Mouse (Mus musculus): Measurements from ENCODE around the gene Zfp335. TPM values are rescaled to one million over a fixed set of nuclear protein-coding genes. Genes with fewer than 3 reads are reported as not detected.
A peak's percentile ranks its signal among the peaks of the same experiment; 100 is the strongest.
"Not testable (repeated sequence)": the region's sequence is repeated elsewhere in the genome, so short reads cannot be mapped to it uniquely, and the experiment has no call there.

Zfp335 gene
- total and polyA plus RNA-seq, 2 experiments from 2014 or later = 3.7 to 18.0 TPM

GRCm38 (mm10) chr2:164857101-164857821 is 54.3 kb downstream of the Zfp335 start, which contains the start of gene Pltp:
Gene Pltp, minus strand, starts transcription at chr2:164857711.
- peak within 1 kb of the TSS; percentile 41 for H3K9ac ChIP-seq (replicated peaks; ENCODE audit: low read depth, low read length)
- peak within 1 kb of the TSS; percentile 55 for H3K4me3 ChIP-seq (ENCODE audit: low read depth, low read length)
- peak; percentile 63 for ATAC-seq (ENCODE audit: insufficient read depth, low read depth)
- peaks cover 47% of the 10 kb centered on the region; the same call in 1 of the 2 replicates for H3K27me3 ChIP-seq (ENCODE audit: control insufficient read depth, insufficient read depth, low read length)
- under 1% methylated on average over 45 of the region's 47 CpGs for WGBS
- no peak for DNase-seq (ENCODE audit: low spot score)
- H3K36me3 ChIP-seq (replicated peaks; ENCODE audit: control insufficient read depth, insufficient read depth, low read length) = no peaks in the 10 kb centered on the region
- peak within 1 kb of the TSS; percentile 96 for H3K4me2 ChIP-seq (ENCODE audit: low read depth, low read length)
- TF ChIP-seq EP300 (IDR thresholded peaks at IDR 0.05; ENCODE audit: low read depth) = no peak
- no peak for TF ChIP-seq CTCF (IDR thresholded peaks at IDR 0.05; ENCODE audit: low read depth)
- no peaks in the 10 kb centered on the region for H3K9me3 ChIP-seq (replicated peaks; ENCODE audit: control insufficient read depth, low read length)
- peaks cover 23% of the 10 kb centered on the region for H3K4me1 ChIP-seq (ENCODE audit: control insufficient read depth, insufficient read depth)
- H3K27ac ChIP-seq (ENCODE audit: low read depth) = no peak within 1 kb of the TSS

- Histone ChIP-seq H3K27me3 (ENCODE audit: control insufficient read depth, insufficient read depth, low read length) (peaks cover 47% of the 10 kb centered on the region; the same call in 1 of the 2 replicates), H3K9ac (replicated peaks; ENCODE audit: low read depth, low read length) (peak overlapping the region; percentile 41; the same call in 1 of the 2 replicates), H3K36me3 (replicated peaks; ENCODE audit: control insufficient read depth, insufficient read depth, low read length) (no peaks in the 10 kb centered on the region), H3K9me3 (replicated peaks; ENCODE audit: control insufficient read depth, low read length) (no peaks in the 10 kb centered on the region), H3K4me3 (ENCODE audit: low read depth, low read length) (peak overlapping the region; percentile 55), H3K4me2 (ENCODE audit: low read depth, low read length) (peak overlapping the region; percentile 96), H3K27ac (ENCODE audit: low read depth) (no peak overlapping the region), H3K4me1 (ENCODE audit: control insufficient read depth, insufficient read depth) (peaks cover 18% of the 10 kb centered on the region; the same call in 1 of the 2 replicates)
- WGBS = 2% methylated on average over 42 of the region's 42 CpGs
- TF ChIP-seq CTCF (IDR thresholded peaks at IDR 0.05; ENCODE audit: low read depth) (no peak), EP300 (IDR thresholded peaks at IDR 0.05; ENCODE audit: low read depth) (no peak)
- peak; percentile 34 for ATAC-seq (ENCODE audit: insufficient read depth, low read depth)
- no peak for DNase-seq (ENCODE audit: low spot score)
Observed at GRCm38 (mm10) chr2:164856309-164857100, 55.1 kb downstream of the Zfp335 start.

GRCm38 (mm10) chr2:164855572-164855971 is 56.0 kb downstream of the Zfp335 start:
- WGBS = 89% methylated on average over 5 of the region's 5 CpGs
- not testable (repeated sequence) for H3K4me3 ChIP-seq (ENCODE audit: low read depth, low read length); H3K9me3 ChIP-seq (replicated peaks; ENCODE audit: control insufficient read depth, low read length); H3K9ac ChIP-seq (replicated peaks; ENCODE audit: low read depth, low read length); DNase-seq (ENCODE audit: low spot score); H3K4me2 ChIP-seq (ENCODE audit: low read depth, low read length); H3K27ac ChIP-seq (ENCODE audit: low read depth); ATAC-seq (ENCODE audit: insufficient read depth, low read depth); H3K36me3 ChIP-seq (replicated peaks; ENCODE audit: control insufficient read depth, insufficient read depth, low read length)
- Histone ChIP-seq H3K4me1 (ENCODE audit: control insufficient read depth, insufficient read depth) (peaks cover 14% of the 10 kb centered on the region; the same call in 1 of the 2 replicates), H3K27me3 (ENCODE audit: control insufficient read depth, insufficient read depth, low read length) (peaks cover 47% of the 10 kb centered on the region; the same call in 1 of the 2 replicates)

- Histone ChIP-seq H3K9ac (replicated peaks; ENCODE audit: low read depth, low read length) (no peak overlapping the region), H3K4me1 (ENCODE audit: control insufficient read depth, insufficient read depth) (no peaks in the 10 kb centered on the region), H3K9me3 (replicated peaks; ENCODE audit: control insufficient read depth, low read length) (no peaks in the 10 kb centered on the region; the same call in 1 of the 2 replicates), H3K4me2 (ENCODE audit: low read depth, low read length) (no peak overlapping the region), H3K36me3 (replicated peaks; ENCODE audit: control insufficient read depth, insufficient read depth, low read length) (no peaks in the 10 kb centered on the region), H3K27ac (ENCODE audit: low read depth) (no peak overlapping the region), H3K4me3 (ENCODE audit: low read depth, low read length) (no peak overlapping the region), H3K27me3 (ENCODE audit: control insufficient read depth, insufficient read depth, low read length) (0 out of 2 replicates have a peak, but pooled peaks cover 10% of the 10 kb centered on the region)
- TF ChIP-seq EP300 (IDR thresholded peaks at IDR 0.05; ENCODE audit: low read depth) (no peak), CTCF (IDR thresholded peaks at IDR 0.05; ENCODE audit: low read depth) (no peak)
- DNase-seq (ENCODE audit: low spot score) = no peak
- 77% methylated on average over 8 of the region's 8 CpGs for WGBS
- no peak for ATAC-seq (ENCODE audit: insufficient read depth, low read depth)
Observed at GRCm38 (mm10) chr2:164850061-164850460, 61.5 kb downstream of the Zfp335 start.

GRCm38 (mm10) chr2:164845782-164846181 is 65.8 kb downstream of the Zfp335 start:
- H3K4me1 ChIP-seq (ENCODE audit: control insufficient read depth, insufficient read depth) = no peaks in the 10 kb centered on the region
- no peak overlapping the region for H3K27ac ChIP-seq (ENCODE audit: low read depth)
- 51% methylated on average over 3 of the region's 3 CpGs for WGBS
- TF ChIP-seq CTCF (IDR thresholded peaks at IDR 0.05; ENCODE audit: low read depth) (peak; percentile 35), EP300 (IDR thresholded peaks at IDR 0.05; ENCODE audit: low read depth) (no peak)
- ATAC-seq (ENCODE audit: insufficient read depth, low read depth) (no peak), DNase-seq (ENCODE audit: low spot score) (no peak)
- no peak overlapping the region for H3K4me2 ChIP-seq (ENCODE audit: low read depth, low read length)
- H3K36me3 ChIP-seq (replicated peaks; ENCODE audit: control insufficient read depth, insufficient read depth, low read length) = no peaks in the 10 kb centered on the region
- no peaks in the 10 kb centered on the region for H3K27me3 ChIP-seq (ENCODE audit: control insufficient read depth, insufficient read depth, low read length)
- H3K9me3 ChIP-seq (replicated peaks; ENCODE audit: control insufficient read depth, low read length) = no peaks in the 10 kb centered on the region; the same call in 1 of the 2 replicates
- H3K4me3 ChIP-seq (ENCODE audit: low read depth, low read length) = no peak overlapping the region
- no peak overlapping the region for H3K9ac ChIP-seq (replicated peaks; ENCODE audit: low read depth, low read length)

Other genes with a start within 250 kb of the Zfp335 start
- not detected in 2 replicates for gene Wfdc11, start 237.7 kb downstream of the Zfp335 start, total RNA-seq (2014; rRNA removed; ENCODE audit: low replicate concordance)
- gene Wfdc11, start 237.7 kb downstream of the Zfp335 start, polyA plus RNA-seq (2015; fragmentation: Nextera tagmentation; extraction: Ambion mirVana) = not detected in 2 replicates
- gene Wfdc13, start 226.7 kb downstream of the Zfp335 start, total RNA-seq (2014; rRNA removed; ENCODE audit: low replicate concordance) = not detected in 2 replicates
- gene Wfdc13, start 226.7 kb downstream of the Zfp335 start, polyA plus RNA-seq (2015; fragmentation: Nextera tagmentation; extraction: Ambion mirVana) = not detected in 2 replicates
- gene Spint4, start 213.3 kb downstream of the Zfp335 start, total RNA-seq (2014; rRNA removed; ENCODE audit: low replicate concordance) = not detected in 2 replicates
- gene Spint4, start 213.3 kb downstream of the Zfp335 start, polyA plus RNA-seq (2015; fragmentation: Nextera tagmentation; extraction: Ambion mirVana) = not detected in 2 replicates
- not detected in 2 replicates for gene Spint5, start 196.5 kb downstream of the Zfp335 start, total RNA-seq (2014; rRNA removed; ENCODE audit: low replicate concordance)
- not detected in 2 replicates for gene Spint5, start 196.5 kb downstream of the Zfp335 start, polyA plus RNA-seq (2015; fragmentation: Nextera tagmentation; extraction: Ambion mirVana)
- not detected in 2 replicates for gene Wfdc3, start 165.8 kb downstream of the Zfp335 start, total RNA-seq (2014; rRNA removed; ENCODE audit: low replicate concordance)
- gene Wfdc3, start 165.8 kb downstream of the Zfp335 start, polyA plus RNA-seq (2015; fragmentation: Nextera tagmentation; extraction: Ambion mirVana) = 0.46 and 0.51 TPM in 2 replicates
- 8.9 and 19.1 TPM in 2 replicates for gene Dnttip1, start 165.8 kb downstream of the Zfp335 start, total RNA-seq (2014; rRNA removed; ENCODE audit: low replicate concordance)
- 42.8 and 43.3 TPM in 2 replicates for gene Dnttip1, start 165.8 kb downstream of the Zfp335 start, polyA plus RNA-seq (2015; fragmentation: Nextera tagmentation; extraction: Ambion mirVana)
- gene Ube2c, start 141.9 kb downstream of the Zfp335 start, total RNA-seq (2014; rRNA removed; ENCODE audit: low replicate concordance) = 175 and 320 TPM in 2 replicates
- 116 and 117 TPM in 2 replicates for gene Ube2c, start 141.9 kb downstream of the Zfp335 start, polyA plus RNA-seq (2015; fragmentation: Nextera tagmentation; extraction: Ambion mirVana)
- gene Tnnc2, start 131.8 kb downstream of the Zfp335 start, total RNA-seq (2014; rRNA removed; ENCODE audit: low replicate concordance) = 4.9 and 5.0 TPM in 2 replicates
- 0.18 and 0.25 TPM in 2 replicates for gene Tnnc2, start 131.8 kb downstream of the Zfp335 start, polyA plus RNA-seq (2015; fragmentation: Nextera tagmentation; extraction: Ambion mirVana)
- gene Snx21, start 125.9 kb downstream of the Zfp335 start, total RNA-seq (2014; rRNA removed; ENCODE audit: low replicate concordance) = 46.4 and 98.1 TPM in 2 replicates
- 29.8 and 30.8 TPM in 2 replicates for gene Snx21, start 125.9 kb downstream of the Zfp335 start, polyA plus RNA-seq (2015; fragmentation: Nextera tagmentation; extraction: Ambion mirVana)
- 10.6 and 28.9 TPM in 2 replicates for gene Acot8, start 106.9 kb downstream of the Zfp335 start, total RNA-seq (2014; rRNA removed; ENCODE audit: low replicate concordance)
- 11.4 and 14.1 TPM in 2 replicates for gene Acot8, start 106.9 kb downstream of the Zfp335 start, polyA plus RNA-seq (2015; fragmentation: Nextera tagmentation; extraction: Ambion mirVana)
- 0.93 and 2.8 TPM in 2 replicates for gene Zswim3, start 106.7 kb downstream of the Zfp335 start, total RNA-seq (2014; rRNA removed; ENCODE audit: low replicate concordance)
- 3.3 and 3.4 TPM in 2 replicates for gene Zswim3, start 106.7 kb downstream of the Zfp335 start, polyA plus RNA-seq (2015; fragmentation: Nextera tagmentation; extraction: Ambion mirVana)
- gene Zswim1, start 89.1 kb downstream of the Zfp335 start, total RNA-seq (2014; rRNA removed; ENCODE audit: low replicate concordance) = 5.4 TPM in 2 replicates
- gene Zswim1, start 89.1 kb downstream of the Zfp335 start, polyA plus RNA-seq (2015; fragmentation: Nextera tagmentation; extraction: Ambion mirVana) = 7.0 and 7.4 TPM in 2 replicates
- not detected in 2 replicates for gene Spata25, start 83.2 kb downstream of the Zfp335 start, total RNA-seq (2014; rRNA removed; ENCODE audit: low replicate concordance)
- not detected in 2 replicates for gene Spata25, start 83.2 kb downstream of the Zfp335 start, polyA plus RNA-seq (2015; fragmentation: Nextera tagmentation; extraction: Ambion mirVana)
- 259 and 263 TPM in 2 replicates for gene Ctsa, start 78.9 kb downstream of the Zfp335 start, total RNA-seq (2014; rRNA removed; ENCODE audit: low replicate concordance)
- 133 and 134 TPM in 2 replicates for gene Ctsa, start 78.9 kb downstream of the Zfp335 start, polyA plus RNA-seq (2015; fragmentation: Nextera tagmentation; extraction: Ambion mirVana)
- 57.1 and 103 TPM in 2 replicates for gene Neurl2, start 78.3 kb downstream of the Zfp335 start, total RNA-seq (2014; rRNA removed; ENCODE audit: low replicate concordance)
- gene Neurl2, start 78.3 kb downstream of the Zfp335 start, polyA plus RNA-seq (2015; fragmentation: Nextera tagmentation; extraction: Ambion mirVana) = 68.4 and 76.5 TPM in 2 replicates
- gene Pltp, start 54.0 kb downstream of the Zfp335 start, total RNA-seq (2014; rRNA removed; ENCODE audit: low replicate concordance) = 7.7 and 10.4 TPM in 2 replicates
- gene Pltp, start 54.0 kb downstream of the Zfp335 start, polyA plus RNA-seq (2015; fragmentation: Nextera tagmentation; extraction: Ambion mirVana) = 8.3 and 8.6 TPM in 2 replicates
- gene Pcif1, start 32.5 kb downstream of the Zfp335 start, total RNA-seq (2014; rRNA removed; ENCODE audit: low replicate concordance) = 51.8 and 63.6 TPM in 2 replicates
- 50.6 and 54.2 TPM in 2 replicates for gene Pcif1, start 32.5 kb downstream of the Zfp335 start, polyA plus RNA-seq (2015; fragmentation: Nextera tagmentation; extraction: Ambion mirVana)
- gene Mmp9, start 29.0 kb upstream of the Zfp335 start, total RNA-seq (2014; rRNA removed; ENCODE audit: low replicate concordance) = 0.08 and 2.1 TPM in 2 replicates
- gene Mmp9, start 29.0 kb upstream of the Zfp335 start, polyA plus RNA-seq (2015; fragmentation: Nextera tagmentation; extraction: Ambion mirVana) = 0.32 and 0.64 TPM in 2 replicates
- gene Slc12a5, start 49.0 kb upstream of the Zfp335 start, total RNA-seq (2014; rRNA removed; ENCODE audit: low replicate concordance) = 0.50 and 3.5 TPM in 2 replicates
- 0.31 and 0.48 TPM in 2 replicates for gene Slc12a5, start 49.0 kb upstream of the Zfp335 start, polyA plus RNA-seq (2015; fragmentation: Nextera tagmentation; extraction: Ambion mirVana)
- gene Ncoa5, start 123.1 kb upstream of the Zfp335 start, total RNA-seq (2014; rRNA removed; ENCODE audit: low replicate concordance) = 20.0 and 30.7 TPM in 2 replicates
- gene Ncoa5, start 123.1 kb upstream of the Zfp335 start, polyA plus RNA-seq (2015; fragmentation: Nextera tagmentation; extraction: Ambion mirVana) = 20.6 and 20.8 TPM in 2 replicates
- 12.1 and 12.9 TPM in 2 replicates for gene Cd40, start 143.9 kb upstream of the Zfp335 start, total RNA-seq (2014; rRNA removed; ENCODE audit: low replicate concordance)
- gene Cd40, start 143.9 kb upstream of the Zfp335 start, polyA plus RNA-seq (2015; fragmentation: Nextera tagmentation; extraction: Ambion mirVana) = 5.1 and 6.7 TPM in 2 replicates
- not detected in 2 replicates for gene 1700025C18Rik, start 179.0 kb upstream of the Zfp335 start, total RNA-seq (2014; rRNA removed; ENCODE audit: low replicate concordance)
- not detected in 2 replicates for gene 1700025C18Rik, start 179.0 kb upstream of the Zfp335 start, polyA plus RNA-seq (2015; fragmentation: Nextera tagmentation; extraction: Ambion mirVana)

Measured in heart, postnatal 0 days (tissue).